Mouse (Mus musculus): ENCODE data around the gene Nid1. TPM values are rescaled to one million over a fixed set of nuclear protein-coding genes. Genes with fewer than 3 reads are reported as not detected.

Gene Nid1
- polyA plus RNA-seq, 1 experiment from 2014 or later, result 0.50 TPM

GRCm38 (mm10) chr13:13479986-13480385 is 42.6 kb downstream of the Nid1 start:
- no peaks in the 10 kb centered on the region for H3K27me3 ChIP-seq
- ChIA-PET POLR2A (no interaction called here), CTCF (no interaction called here)
- DNase-seq (ENCODE audit: low read depth, low spot score), result no peak
- no peak for ATAC-seq
- in situ Hi-C loops (cut with MboI; ENCODE audit: low pct_unique_long_range_greater_than_20kb), result no loop called here
- TF ChIP-seq CTCF (IDR thresholded peaks at IDR 0.05), result no peak

- no peak for TF ChIP-seq CTCF (IDR thresholded peaks at IDR 0.05)
- ATAC-seq (no peak), DNase-seq (ENCODE audit: low read depth, low spot score) (no peak)
- H3K27me3 ChIP-seq, result no peaks in the 10 kb centered on the region
- ChIA-PET POLR2A (no interaction called here), CTCF (no interaction called here)
- in situ Hi-C loops (cut with MboI; ENCODE audit: low pct_unique_long_range_greater_than_20kb), result no loop called here
Observed at GRCm38 (mm10) chr13:13481033-13481432, 43.7 kb downstream of the Nid1 start.

GRCm38 (mm10) chr13:13481875-13482674 is 44.7 kb downstream of the Nid1 start:
- TF ChIP-seq CTCF (IDR thresholded peaks at IDR 0.05), result no peak
- no peaks in the 10 kb centered on the region for H3K27me3 ChIP-seq
- DNase-seq (ENCODE audit: low read depth, low spot score) (no peak), ATAC-seq (peak; percentile 29)
- in situ Hi-C loops (cut with MboI; ENCODE audit: low pct_unique_long_range_greater_than_20kb), result no loop called here
- ChIA-PET POLR2A (no interaction called here), CTCF (interaction anchor here (1.1 kb wide), 1 partner anchor 34 kb away, joined by 4 read pairs; no protein-coding TSS in a partner anchor)

- POLR2A ChIA-PET, result no interaction called here
- in situ Hi-C loops (cut with MboI; ENCODE audit: low pct_unique_long_range_greater_than_20kb), result no loop called here
- no peak for DNase-seq (ENCODE audit: low read depth, low spot score)
- CTCF ChIA-PET, result interaction anchor here (0.9 to 1.7 kb wide), 5 partner anchors 9 to 32 kb away, joined by 3 to 4 read pairs (median 3); no protein-coding TSS in a partner anchor
- no peaks in the 10 kb centered on the region for H3K27me3 ChIP-seq
- ATAC-seq, result peak; percentile 63
- TF ChIP-seq CTCF (IDR thresholded peaks at IDR 0.05), result no peak
Observed at GRCm38 (mm10) chr13:13484351-13484751, 47.0 kb downstream of the Nid1 start.

- CTCF ChIA-PET, result interaction anchor here (0.9 to 1.7 kb wide), 5 partner anchors 8 to 32 kb away, joined by 3 to 4 read pairs (median 3); no protein-coding TSS in a partner anchor
- DNase-seq (ENCODE audit: low read depth, low spot score), result no peak
- no peak for ATAC-seq
- no peaks in the 10 kb centered on the region for H3K27me3 ChIP-seq
- in situ Hi-C loops (cut with MboI; ENCODE audit: low pct_unique_long_range_greater_than_20kb), result no loop called here
- POLR2A ChIA-PET, result no interaction called here
- TF ChIP-seq CTCF (IDR thresholded peaks at IDR 0.05), result no peak
Observed at GRCm38 (mm10) chr13:13484883-13485282, 47.5 kb downstream of the Nid1 start.

- no peak for ATAC-seq
- POLR2A ChIA-PET, result no interaction called here
- no peaks in the 10 kb centered on the region for H3K27me3 ChIP-seq
- in situ Hi-C loops (cut with MboI; ENCODE audit: low pct_unique_long_range_greater_than_20kb), result no loop called here
- CTCF ChIA-PET, result interaction anchor here (0.6 to 1.4 kb wide), 2 partner anchors 9 to 12 kb away, joined by 3 read pairs; no protein-coding TSS in a partner anchor
- no peak for DNase-seq (ENCODE audit: low read depth, low spot score)
- TF ChIP-seq CTCF (IDR thresholded peaks at IDR 0.05), result no peak
Observed at GRCm38 (mm10) chr13:13485682-13486081, 48.3 kb downstream of the Nid1 start.

GRCm38 (mm10) chr13:13487851-13488250 is 50.5 kb downstream of the Nid1 start:
- no peak for TF ChIP-seq CTCF (IDR thresholded peaks at IDR 0.05)
- in situ Hi-C loops (cut with MboI; ENCODE audit: low pct_unique_long_range_greater_than_20kb), result no loop called here
- ATAC-seq (no peak), DNase-seq (ENCODE audit: low read depth, low spot score) (no peak)
- ChIA-PET CTCF (interaction anchor here (1.1 kb wide), 1 partner anchor 29 kb away, joined by 3 read pairs; no protein-coding TSS in a partner anchor), POLR2A (no interaction called here)
- no peaks in the 10 kb centered on the region for H3K27me3 ChIP-seq

GRCm38 (mm10) chr13:13489861-13490260 is 52.5 kb downstream of the Nid1 start:
- ATAC-seq (no peak), DNase-seq (ENCODE audit: low read depth, low spot score) (no peak)
- CTCF ChIA-PET, result interaction anchor here (0.6 kb wide), 1 partner anchor 17 kb away, joined by 3 read pairs; no protein-coding TSS in a partner anchor
- no peaks in the 10 kb centered on the region for H3K27me3 ChIP-seq
- POLR2A ChIA-PET, result no interaction called here
- no peak for TF ChIP-seq CTCF (IDR thresholded peaks at IDR 0.05)
- in situ Hi-C loops (cut with MboI; ENCODE audit: low pct_unique_long_range_greater_than_20kb), result no loop called here

GRCm38 (mm10) chr13:13492151-13492550 is 54.8 kb downstream of the Nid1 start:
- ChIA-PET POLR2A (interaction anchor here (1.1 kb wide), 1 partner anchor 14 kb away, joined by 3 read pairs; no protein-coding TSS in a partner anchor), CTCF (interaction anchor here (3.0 kb wide), 1 partner anchor 10 kb away, joined by 10 read pairs; no protein-coding TSS in a partner anchor)
- no peak for TF ChIP-seq CTCF (IDR thresholded peaks at IDR 0.05)
- H3K27me3 ChIP-seq, result no peaks in the 10 kb centered on the region
- in situ Hi-C loops (cut with MboI; ENCODE audit: low pct_unique_long_range_greater_than_20kb), result no loop called here
- no peak for DNase-seq (ENCODE audit: low read depth, low spot score)
- ATAC-seq, result no peak

- CTCF ChIA-PET, result interaction anchor here (1.1 to 3.0 kb wide), 2 partner anchors 9 kb away, joined by 3 to 10 read pairs; no protein-coding TSS in a partner anchor
- no peak for TF ChIP-seq CTCF (IDR thresholded peaks at IDR 0.05)
- POLR2A ChIA-PET, result no interaction called here
- ATAC-seq, result peak; percentile 55
- in situ Hi-C loops (cut with MboI; ENCODE audit: low pct_unique_long_range_greater_than_20kb), result no loop called here
- no peak for DNase-seq (ENCODE audit: low read depth, low spot score)
- no peaks in the 10 kb centered on the region for H3K27me3 ChIP-seq
Observed at GRCm38 (mm10) chr13:13493517-13493916, 56.2 kb downstream of the Nid1 start.

GRCm38 (mm10) chr13:13498022-13498421 is 60.7 kb downstream of the Nid1 start:
- in situ Hi-C loops (cut with MboI; ENCODE audit: low pct_unique_long_range_greater_than_20kb), result no loop called here
- no peak for DNase-seq (ENCODE audit: low read depth, low spot score)
- CTCF ChIA-PET, result interaction anchor here (1.0 to 1.8 kb wide), 2 partner anchors 12 to 19 kb away, joined by 3 to 6 read pairs; no protein-coding TSS in a partner anchor
- TF ChIP-seq CTCF (IDR thresholded peaks at IDR 0.05), result no peak
- POLR2A ChIA-PET, result no interaction called here
- no peak for ATAC-seq
- H3K27me3 ChIP-seq, result no peaks in the 10 kb centered on the region
